Mouse (Mus musculus): ENCODE results near the gene Mcm6.
"Not testable (repeated sequence)": the region's sequence is repeated elsewhere in the genome, so short reads cannot be mapped to it uniquely, and the experiment has no call there.

GRCm38 (mm10) chr1:128319266-128319665 lies 40.2 kb downstream of the Mcm6 start:
- TF ChIP-seq CTCF (IDR thresholded peaks at IDR 0.05; ENCODE audit: extremely low read depth, insufficient read length, insufficient replicate concordance, low read depth, low read length); POLR2A (IDR thresholded peaks at IDR 0.05; ENCODE audit: low read depth, low read length): not testable (repeated sequence)

All from small intestine, adult 2 months (tissue).